Mouse (Mus musculus) left cerebral cortex, postnatal 25 days (tissue): ENCODE results near the gene Zfp687. TPM values are rescaled to one million over a fixed set of nuclear protein-coding genes. Genes with fewer than 3 reads are reported as not detected.
A peak's percentile ranks its signal among the peaks of the same experiment; 100 is the strongest.
"Not testable (repeated sequence)": the region's sequence is repeated elsewhere in the genome, so short reads cannot be mapped to it uniquely, and the experiment has no call there.

Source experiments
- DNase-seq, 2 experiments: peaks; one replicate each; pipeline ENCODE4 v3.0.0; 2022; ENCODE audit warnings: low spot score in 2 of 2, mixed read lengths in 1 of 2
- intact Hi-C: fragments of 180-260 bp; cut with DNase I; formaldehyde crosslinking; loops from one replicate; pipeline ENCODE4 v1.15.1; 2025
- total RNA-seq, 2 experiments: library from RNA; stranded (reverse); gene quantifications; 2 replicates each; pipeline ENCODE4 v1.2.3; 2021

Gene Zfp687
- 10 to 100 TPM; 21.4 to 22.2 TPM for total RNA-seq

GRCm38 (mm10) chr3:95015337-95015872, at the start of gene Zfp687:
TSS of gene Zfp687 (minus strand) at chr3:95015448.
- peak; percentile 100 for DNase-seq
- intact Hi-C loops = no loop called here

- intact Hi-C loops = no loop called here
- DNase-seq = no peak
These were observed 48.5 kb upstream of the Zfp687 start for GRCm38 (mm10) chr3:95063741-95064140.

- DNase-seq = peak in 1 of 2 experiments; percentile 80
- intact Hi-C loops = no loop called here
These were observed 42.8 kb upstream of the Zfp687 start for GRCm38 (mm10) chr3:95058078-95058477.

GRCm38 (mm10) chr3:95056275-95056674, 41.0 kb upstream of the Zfp687 start:
- no peak for DNase-seq
- intact Hi-C loops = no loop called here

- peak in 1 of 2 experiments; percentile 28 for DNase-seq
These were observed 39.4 kb upstream of the Zfp687 start for GRCm38 (mm10) chr3:95054481-95055260.

GRCm38 (mm10) chr3:95053701-95054100, 38.5 kb upstream of the Zfp687 start:
- peak; percentile 26 to 44 for DNase-seq
- intact Hi-C loops = loop anchor here (2.0 kb wide), 1 partner anchor 53 kb away; the partner anchor contains the start of gene Pip5k1a

More at GRCm38 (mm10) chr3:95054481-95055260, 39.4 kb upstream of the Zfp687 start:
- intact Hi-C loops = no loop called here

GRCm38 (mm10) chr3:95052959-95053358, 37.7 kb upstream of the Zfp687 start:
- intact Hi-C loops = loop anchor here (2.0 kb wide), 1 partner anchor 54 kb away; the partner anchor contains the start of gene Pip5k1a
- peak; percentile 42 to 60 for DNase-seq

GRCm38 (mm10) chr3:95047914-95048313, 32.7 kb upstream of the Zfp687 start:
- intact Hi-C loops = no loop called here
- DNase-seq = no peak

- DNase-seq = no peak
- intact Hi-C loops = no loop called here
These were observed 31.3 kb upstream of the Zfp687 start for GRCm38 (mm10) chr3:95046462-95047057.

GRCm38 (mm10) chr3:95043251-95043650, 28.0 kb upstream of the Zfp687 start:
- intact Hi-C loops = no loop called here
- no peak for DNase-seq

- intact Hi-C loops = loop anchor here (1.0 kb wide), 1 partner anchor 27 kb away; no protein-coding TSS in a partner anchor
- no peak for DNase-seq
These were observed 27.6 kb upstream of the Zfp687 start for GRCm38 (mm10) chr3:95042838-95043229.

GRCm38 (mm10) chr3:95042166-95042837, 27.1 kb upstream of the Zfp687 start, which contains the start of gene Psmd4:
TSS of gene Psmd4 (minus strand) at chr3:95042614.
- intact Hi-C loops = loop anchor here (1.0 kb wide), 1 partner anchor 26 kb away; no protein-coding TSS in a partner anchor
- peak; percentile 98 to 99 for DNase-seq

GRCm38 (mm10) chr3:95041625-95042024, 26.4 kb upstream of the Zfp687 start:
- no peak for DNase-seq
- intact Hi-C loops = loop anchor here (1.0 kb wide), 1 partner anchor 25 kb away; no protein-coding TSS in a partner anchor

- no peak for DNase-seq
- intact Hi-C loops = no loop called here
These were observed 14.7 kb upstream of the Zfp687 start for GRCm38 (mm10) chr3:95029953-95030352.

GRCm38 (mm10) chr3:95029291-95029827, 14.1 kb upstream of the Zfp687 start:
- DNase-seq, intact Hi-C loops: not testable (repeated sequence)

- intact Hi-C loops = no loop called here
- DNase-seq = no peak
These were observed 13.4 kb upstream of the Zfp687 start for GRCm38 (mm10) chr3:95028603-95029002.

GRCm38 (mm10) chr3:95027701-95028100, 12.5 kb upstream of the Zfp687 start:
- peak; percentile 65 to 82 for DNase-seq
- intact Hi-C loops = no loop called here

GRCm38 (mm10) chr3:95027057-95027645, 11.9 kb upstream of the Zfp687 start:
- peak in 1 of 2 experiments; percentile 28 for DNase-seq
- intact Hi-C loops = no loop called here

GRCm38 (mm10) chr3:95025202-95025601, 10.0 kb upstream of the Zfp687 start:
- intact Hi-C loops = no loop called here
- no peak for DNase-seq
